ENCODE assay signal across 29 mouse cellular contexts in genomic region chr1:40179031-40179430, GRCm38 (mm10). TPM values are rescaled to one million over a fixed set of nuclear protein-coding genes. Genes with fewer than 3 reads are reported as not detected.
DNase-seq lines count a peak whose midpoint lies in the region; ATAC-seq and TF ChIP-seq lines count a peak whose summit lies in the region.
"Had no signal": no experiment of that assay in that cellular context is flagged by ENCODE, and none has a peak within 500 bp of the region (broad histone marks: within the 10 kb centered on the region; RNA-seq: fewer than 3 reads in every experiment).

No protein-coding gene starts in this region.

- no peaks in the 10 kb centered on the region for H3K9me3 ChIP-seq in embryonic facial prominence, embryonic 11.5 days (replicated peaks; ENCODE audit: control insufficient read depth, low read length)
- H3K9me3 ChIP-seq in embryonic facial prominence, embryonic 10.5 days, result no peaks in the 10 kb centered on the region
- H3K9me3 ChIP-seq in heart, embryonic 14.5 days (ENCODE audit: control insufficient read depth, low read length), result peaks cover 6% of the 10 kb centered on the region
- no peaks in the 10 kb centered on the region for H3K9me3 ChIP-seq in liver, postnatal 0 days (ENCODE audit: low read length)
- no peaks in the 10 kb centered on the region for H3K9me3 ChIP-seq in liver, embryonic 12.5 days (replicated peaks)
- H3K9me3 ChIP-seq: forebrain, embryonic 10.5 days; forebrain, embryonic 15.5 days; G1E; hindbrain, embryonic 10.5 days; lung, embryonic 15.5 days; midbrain, embryonic 13.5 days had no signal

- H3K4me1 ChIP-seq in embryonic facial prominence, embryonic 11.5 days (ENCODE audit: control insufficient read depth, insufficient read depth, low read length), result no peaks in the 10 kb centered on the region
- peaks cover 2% of the 10 kb centered on the region; the same call in 1 of the 2 replicates for H3K4me1 ChIP-seq in embryonic facial prominence, embryonic 10.5 days
- peaks cover 13 to 38% of the 10 kb centered on the region in 2 experiments for H3K4me1 ChIP-seq in heart, embryonic 14.5 days (ENCODE audit: control insufficient read depth in 2 of 2, insufficient read depth in 2 of 2, low read length in 2 of 2)
- H3K4me1 ChIP-seq in liver, postnatal 0 days (ENCODE audit: insufficient read depth), result peaks cover 7% of the 10 kb centered on the region
- H3K4me1 ChIP-seq in liver, embryonic 12.5 days, result no peaks in the 10 kb centered on the region
- peaks cover 6% of the 10 kb centered on the region for H3K4me1 ChIP-seq in embryonic fibroblast, embryonic 13.5 days (ENCODE audit: control insufficient read depth, insufficient read depth, low read length)
- H3K4me1 ChIP-seq: forebrain, embryonic 10.5 days; forebrain, embryonic 15.5 days; hindbrain, embryonic 10.5 days; hindbrain, embryonic 15.5 days; midbrain, embryonic 13.5 days; neural tube, embryonic 13.5 days had no signal

- no peak overlapping the region for H3K27ac ChIP-seq in embryonic facial prominence, embryonic 11.5 days (replicated peaks; ENCODE audit: low read depth, low read length)
- no peak overlapping the region for H3K27ac ChIP-seq in embryonic facial prominence, embryonic 10.5 days (replicated peaks)
- peak overlapping the region; percentile 49 to 65; a peak in 3 of 4 replicates for H3K27ac ChIP-seq in heart, embryonic 14.5 days (replicated peaks in 1 of 2; ENCODE audit: control insufficient read depth in 1 of 2, insufficient read depth in 1 of 2, low read depth in 2 of 2, low read length in 2 of 2)
- peak overlapping the region; percentile 46; the same call in 1 of the 2 replicates for H3K27ac ChIP-seq in liver, postnatal 0 days (ENCODE audit: low read depth)
- H3K27ac ChIP-seq in liver, embryonic 12.5 days, result no peak overlapping the region
- peak overlapping the region; percentile 75 for H3K27ac ChIP-seq in embryonic fibroblast, embryonic 13.5 days (ENCODE audit: insufficient read depth, low read length)
- H3K27ac ChIP-seq: forebrain, embryonic 10.5 days; forebrain, embryonic 15.5 days; hindbrain, embryonic 10.5 days; hindbrain, embryonic 15.5 days; liver, embryonic 14.5 days; lung, embryonic 15.5 days; macrophage; midbrain, embryonic 13.5 days; neural tube, embryonic 13.5 days had no signal

- TF ChIP-seq CTCF in liver, postnatal 0 days (IDR thresholded peaks at IDR 0.05; ENCODE audit: low read depth), result no peak
- no peak for TF ChIP-seq CTCF in embryonic fibroblast, embryonic 13.5 days (IDR thresholded peaks at IDR 0.05; ENCODE audit: borderline replicate concordance, insufficient read depth, low read length)

- no peaks in the 10 kb centered on the region for H3K36me3 ChIP-seq in embryonic facial prominence, embryonic 11.5 days (replicated peaks; ENCODE audit: control insufficient read depth, insufficient read depth, low read depth, low read length)
- no peaks in the 10 kb centered on the region for H3K36me3 ChIP-seq in embryonic facial prominence, embryonic 10.5 days (replicated peaks)
- H3K36me3 ChIP-seq in heart, embryonic 14.5 days (ENCODE audit: control insufficient read depth, insufficient read depth, low read length), result no peaks in the 10 kb centered on the region
- no peaks in the 10 kb centered on the region for H3K36me3 ChIP-seq in liver, postnatal 0 days (replicated peaks; ENCODE audit: insufficient read depth, low read length)
- H3K36me3 ChIP-seq in liver, embryonic 12.5 days, result no peaks in the 10 kb centered on the region
- H3K36me3 ChIP-seq: forebrain, embryonic 10.5 days; forebrain, embryonic 15.5 days; G1E; hindbrain, embryonic 10.5 days; hindbrain, embryonic 15.5 days; lung, embryonic 15.5 days; midbrain, embryonic 13.5 days; neural tube, embryonic 13.5 days had no signal

- intact Hi-C loops in heart, postnatal 25 days (cut with DNase I), result no loop called here

- no peak overlapping the region for H3K4me2 ChIP-seq in embryonic facial prominence, embryonic 11.5 days (ENCODE audit: low read depth, low read length)
- no peak overlapping the region for H3K4me2 ChIP-seq in heart, embryonic 14.5 days (ENCODE audit: low read length)
- no peak overlapping the region for H3K4me2 ChIP-seq in liver, postnatal 0 days (ENCODE audit: low read depth, low read length)
- H3K4me2 ChIP-seq in liver, embryonic 12.5 days, result no peak overlapping the region
- H3K4me2 ChIP-seq: forebrain, embryonic 15.5 days; hindbrain, embryonic 15.5 days; lung, embryonic 15.5 days; midbrain, embryonic 13.5 days; neural tube, embryonic 13.5 days had no signal

- no peak overlapping the region for H3K4me3 ChIP-seq in embryonic facial prominence, embryonic 11.5 days (ENCODE audit: low read depth, low read length)
- no peak overlapping the region for H3K4me3 ChIP-seq in embryonic facial prominence, embryonic 10.5 days
- no peak overlapping the region for H3K4me3 ChIP-seq in heart, embryonic 14.5 days (ENCODE audit: control insufficient read depth in 1 of 2, insufficient read depth in 1 of 2, low read depth in 1 of 2, low read length in 2 of 2)
- H3K4me3 ChIP-seq in liver, postnatal 0 days (ENCODE audit: low read depth, low read length), result no peak overlapping the region
- H3K4me3 ChIP-seq in liver, embryonic 12.5 days, result no peak overlapping the region
- no peak overlapping the region for H3K4me3 ChIP-seq in embryonic fibroblast, embryonic 13.5 days (ENCODE audit: insufficient read depth, low read length)
- H3K4me3 ChIP-seq: forebrain, embryonic 10.5 days; forebrain, embryonic 15.5 days; hindbrain, embryonic 10.5 days; hindbrain, embryonic 15.5 days; lung, embryonic 15.5 days; midbrain, embryonic 13.5 days; neural tube, embryonic 13.5 days had no signal

- no peak overlapping the region for H3K9ac ChIP-seq in embryonic facial prominence, embryonic 11.5 days (replicated peaks; ENCODE audit: low read length)
- no peak overlapping the region for H3K9ac ChIP-seq in heart, embryonic 14.5 days (ENCODE audit: low read length)
- H3K9ac ChIP-seq in liver, postnatal 0 days (replicated peaks), result no peak overlapping the region
- H3K9ac ChIP-seq in liver, embryonic 12.5 days, result no peak overlapping the region
- H3K9ac ChIP-seq: forebrain, embryonic 15.5 days; hindbrain, embryonic 15.5 days; liver, embryonic 14.5 days; lung, embryonic 15.5 days; midbrain, embryonic 13.5 days; neural tube, embryonic 13.5 days had no signal

- no peaks in the 10 kb centered on the region for H3K27me3 ChIP-seq in embryonic facial prominence, embryonic 11.5 days (ENCODE audit: control insufficient read depth, insufficient read depth, low read length)
- H3K27me3 ChIP-seq in embryonic facial prominence, embryonic 10.5 days (replicated peaks; ENCODE audit: low read depth, poor library complexity, severe bottlenecking), result no peaks in the 10 kb centered on the region
- H3K27me3 ChIP-seq in heart, embryonic 14.5 days (ENCODE audit: control insufficient read depth, insufficient read depth, low read length), result no peaks in the 10 kb centered on the region
- no peaks in the 10 kb centered on the region for H3K27me3 ChIP-seq in liver, postnatal 0 days (ENCODE audit: insufficient read depth, low read length)
- no peaks in the 10 kb centered on the region for H3K27me3 ChIP-seq in liver, embryonic 12.5 days (replicated peaks)
- H3K27me3 ChIP-seq: forebrain, embryonic 15.5 days; hindbrain, embryonic 15.5 days; lung, embryonic 15.5 days; midbrain, embryonic 13.5 days; neural tube, embryonic 13.5 days; Patski had no signal

- no peak for TF ChIP-seq POLR2A in embryonic fibroblast, embryonic 13.5 days (IDR thresholded peaks at IDR 0.05; ENCODE audit: low read depth, low read length)

- TF ChIP-seq EP300 in liver, postnatal 0 days (IDR thresholded peaks at IDR 0.05; ENCODE audit: low read depth), result no peak

- DNase-seq in embryonic facial prominence, embryonic 11.5 days (ENCODE audit: low spot score), result peak; percentile 19
- no peak for DNase-seq in embryonic facial prominence, embryonic 10.5 days (ENCODE audit: low spot score)
- no peak for DNase-seq in heart, postnatal 25 days (ENCODE audit: low spot score)
- no peak for DNase-seq in liver, postnatal 0 days
- DNase-seq in embryo, embryonic 10 days (ENCODE audit: low spot score), result no peak
- DNase-seq: cerebellum, adult 11-12 months; cerebellum, adult 9-11 months; gastrocnemius, postnatal 25 days; kidney, adult 11 months; kidney, postnatal 14 days; layer of hippocampus, adult 9-11 months; right cerebral cortex, postnatal 4 days; thymus, adult 2 months; thymus, postnatal 36 days had no signal

- 55% methylated on average over 4 of the region's 4 CpGs for WGBS in embryonic facial prominence, embryonic 11.5 days
- WGBS in embryonic facial prominence, embryonic 10.5 days, result 70% methylated on average over 4 of the region's 4 CpGs
- WGBS in heart, embryonic 14.5 days, result 57% methylated on average over 4 of the region's 4 CpGs
- 57% methylated on average over 4 of the region's 4 CpGs for WGBS in liver, postnatal 0 days (ENCODE audit: insufficient replicate concordance)
- 60% methylated on average over 4 of the region's 4 CpGs for WGBS in liver, embryonic 12.5 days (ENCODE audit: insufficient replicate concordance)

- ATAC-seq in embryonic facial prominence, embryonic 11.5 days (replicated peaks; ENCODE audit: insufficient number of reproducible peaks, low FRiP score, low TSS enrichment, low read depth), result no peak
- ATAC-seq in heart, embryonic 14.5 days (ENCODE audit: insufficient number of reproducible peaks, insufficient read depth, low FRiP score, low read depth), result no peak
- no peak for ATAC-seq in liver, postnatal 0 days
- ATAC-seq in liver, embryonic 12.5 days, result no peak
- ATAC-seq: forebrain, embryonic 15.5 days; inflammation-experienced regulatory T-cells, adult 6 months; midbrain, embryonic 13.5 days had no signal

RNA-seq across cellular contexts. Expression of gene Il1r1, which starts 45.8 kb away (rescaled TPM):
- polyA plus RNA-seq in embryonic facial prominence, embryonic 11.5 days (2014; fragmentation: Nextera tagmentation; extraction: Ambion mirVana), result 1.00 and 1.8 TPM in 2 replicates
- polyA plus RNA-seq in embryonic facial prominence, embryonic 10.5 days (2016; fragmentation: Nextera tagmentation; extraction: Ambion mirVana), result 0.45 and 0.62 TPM in 2 replicates
- polyA plus RNA-seq in heart, embryonic 14.5 days (2014; fragmentation: Nextera tagmentation; extraction: Ambion mirVana), result 8.4 TPM in 2 replicates
- 1 to 10 TPM; 6.0 to 6.1 TPM for total RNA-seq in heart, postnatal 25 days (2021)
- polyA plus RNA-seq in liver, postnatal 0 days (2015; fragmentation: Nextera tagmentation; extraction: Ambion mirVana), result 12.7 and 15.1 TPM in 2 replicates
- 15.7 and 17.8 TPM in 2 replicates for polyA plus RNA-seq in liver, embryonic 12.5 days (2016; fragmentation: Nextera tagmentation; extraction: Ambion mirVana)
- polyA plus RNA-seq in embryonic fibroblast, embryonic 13.5 days (2011; ENCODE audit: insufficient read length, low read depth, missing spikeins), result 45.8 and 72.2 TPM in 2 replicates
- polyA plus RNA-seq: G1E had no signal

Comparison
In these comparisons a context has a peak if more than half of its experiments do, and no peak if none do; other contexts are left out.
1. H3K27ac ChIP-seq: peak in heart, embryonic 14.5 days (2 of 2), liver, postnatal 0 days (single experiment) and embryonic fibroblast, embryonic 13.5 days (single experiment); none in embryonic facial prominence, embryonic 11.5 days (single experiment), embryonic facial prominence, embryonic 10.5 days (single experiment) and liver, embryonic 12.5 days (single experiment).